Mouse (Mus musculus): ENCODE results near the gene Prkg1.

Prkg1 gene

DNA sequence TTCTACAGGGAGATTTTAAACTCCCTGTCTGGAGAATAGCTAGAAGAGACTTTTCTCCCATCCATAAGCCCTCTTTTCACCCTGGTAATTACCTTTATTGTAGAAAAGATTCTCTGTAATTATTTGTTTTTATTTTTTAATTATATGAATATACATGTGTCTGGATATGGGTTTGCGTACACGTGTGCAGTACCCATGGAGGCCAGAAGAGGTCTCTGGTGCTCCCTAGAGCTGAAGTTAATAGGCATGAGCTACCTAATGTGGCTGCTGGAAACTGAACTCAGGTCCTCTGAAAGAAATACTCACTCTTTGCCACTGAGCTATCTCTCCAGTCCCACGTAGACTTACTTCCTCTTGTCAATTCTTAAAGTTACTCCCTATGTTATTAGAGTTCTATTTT is 937.0 kb downstream of the Prkg1 start:
- no peak for DNase-seq

DNA sequence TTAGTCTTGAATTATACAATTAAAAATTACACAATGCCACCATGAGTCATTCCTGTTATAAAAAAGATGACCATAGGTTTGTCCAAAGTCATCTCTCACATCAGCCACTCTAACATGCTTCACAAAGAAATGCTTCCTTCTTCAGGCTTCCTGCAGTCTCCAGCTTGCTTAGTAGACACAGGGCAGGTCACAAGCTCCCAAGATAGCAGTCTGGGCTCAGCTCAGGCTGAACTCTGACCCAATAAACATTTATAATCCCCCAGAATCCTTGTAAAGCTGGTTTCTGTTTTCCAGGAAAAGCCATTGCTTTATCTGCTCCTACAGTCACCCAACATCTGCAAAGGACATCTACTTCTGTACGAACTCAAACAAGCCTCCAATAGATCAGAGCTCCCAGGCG is 938.7 kb downstream of the Prkg1 start:
- no peak for DNase-seq

DNA sequence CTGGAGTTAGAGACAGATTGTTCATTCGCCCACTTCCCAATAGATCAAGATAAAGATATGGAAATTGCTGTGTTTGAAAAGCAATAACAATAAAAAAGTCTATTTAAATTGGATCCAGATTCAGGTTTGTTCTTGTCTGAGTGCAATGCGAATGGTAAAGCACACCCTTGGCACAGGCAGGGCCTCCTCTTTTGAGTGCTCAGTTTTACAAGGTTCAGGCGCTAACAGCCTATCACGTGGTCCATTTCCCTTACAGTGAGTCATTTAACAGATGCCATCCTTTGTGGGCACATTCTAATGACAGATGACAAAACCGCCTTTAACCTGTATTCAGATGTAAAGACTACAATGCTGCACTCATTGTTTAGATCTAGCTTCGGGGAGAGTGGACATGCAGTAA is 949.2 kb downstream of the Prkg1 start:
- no peak for DNase-seq

DNA sequence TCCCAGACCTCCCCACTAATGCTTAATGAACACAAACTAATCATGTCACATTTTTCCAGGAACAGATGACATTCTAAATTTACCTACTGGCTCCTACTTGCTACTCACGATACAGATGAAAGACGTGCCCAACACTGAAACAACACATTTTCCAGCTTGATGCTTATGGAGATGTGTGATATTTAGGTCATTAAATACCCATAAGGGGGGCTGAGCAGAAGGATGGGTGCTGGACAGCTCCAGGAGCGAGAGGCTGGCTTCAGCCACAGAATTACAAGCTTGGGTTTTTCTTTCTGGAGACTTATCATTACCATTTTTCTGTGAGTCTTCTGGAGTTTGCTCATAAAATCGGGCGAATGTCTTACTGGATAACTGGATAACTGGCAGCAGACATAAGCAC is 958.6 kb downstream of the Prkg1 start:
- DNase-seq = no peak

DNA sequence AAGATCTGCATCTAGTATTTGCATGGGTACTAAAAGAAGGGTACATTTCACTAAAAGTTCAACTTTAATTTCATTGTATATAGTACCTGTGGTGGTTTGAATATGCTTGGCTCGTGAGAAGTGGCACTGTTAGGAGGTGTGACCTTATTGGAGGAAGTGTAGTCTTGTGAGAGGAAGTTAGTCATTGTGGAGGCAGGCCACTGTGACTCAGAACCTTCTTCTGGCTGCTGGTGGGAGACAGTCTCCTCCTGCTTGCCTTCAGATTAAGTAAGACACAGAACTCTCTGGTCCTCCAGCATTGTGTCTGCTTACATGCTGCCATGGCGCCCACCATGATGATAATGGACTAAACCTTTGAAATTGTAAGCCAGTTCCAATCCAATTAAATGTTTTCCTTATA is 984.0 kb downstream of the Prkg1 start:
- no peak for DNase-seq

DNA sequence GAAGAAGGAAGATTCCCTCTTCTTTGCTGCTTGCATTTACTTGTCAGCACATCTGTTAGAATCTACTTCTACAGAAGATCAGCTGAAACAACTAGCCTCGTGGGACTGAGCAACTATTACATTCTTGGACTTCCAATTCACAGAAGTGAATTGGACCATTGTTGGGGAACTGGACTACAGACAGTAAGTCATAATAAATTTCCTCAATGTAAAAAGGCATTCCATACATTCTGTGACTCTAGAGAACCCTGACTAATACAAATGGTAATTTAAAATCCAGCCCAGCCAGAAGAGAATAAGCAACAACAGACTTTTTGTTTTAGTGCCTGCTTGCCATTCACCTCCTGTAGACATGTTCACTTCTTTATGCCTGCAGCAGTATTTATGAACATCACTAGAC is 996.5 kb downstream of the Prkg1 start:
- DNase-seq = no peak

DNA sequence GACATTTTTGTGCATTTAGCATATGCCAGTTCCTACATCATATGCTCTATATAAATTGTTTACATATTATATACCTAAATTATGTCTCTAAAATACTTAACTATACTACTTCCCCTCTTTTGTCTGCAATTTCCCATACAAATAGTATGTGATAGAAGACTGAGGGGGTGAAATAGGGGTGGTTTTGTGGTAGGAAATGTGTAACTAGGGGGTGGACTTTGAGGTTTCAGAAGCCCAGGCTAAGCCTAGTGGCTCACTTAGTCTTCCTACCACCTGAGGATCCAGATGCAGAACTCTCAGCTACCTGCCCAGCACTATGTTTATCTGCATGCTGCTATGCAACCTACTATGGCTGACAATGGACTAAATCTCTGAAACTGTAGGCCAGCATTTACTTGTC is 1020.4 kb downstream of the Prkg1 start:
- DNase-seq = no peak

DNA sequence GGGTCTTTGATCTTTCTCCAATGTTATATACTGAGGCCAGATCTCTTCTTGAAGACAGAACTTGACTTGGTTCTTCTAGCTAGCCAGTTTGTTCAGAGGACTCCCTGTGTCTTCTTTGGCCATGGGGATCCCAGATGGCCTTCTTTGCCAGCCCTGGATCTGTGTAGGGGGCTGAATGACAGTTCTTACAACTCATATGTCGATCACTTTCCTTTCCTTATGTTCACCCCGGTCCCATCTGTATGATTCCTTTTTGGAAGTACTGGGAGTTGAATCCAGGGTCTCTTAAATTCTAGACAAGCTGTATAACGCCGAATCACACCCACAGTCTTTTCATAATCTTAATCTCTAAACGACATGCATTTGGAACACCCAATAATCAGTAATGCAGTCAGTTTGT is 1065.7 kb downstream of the Prkg1 start:
- DNase-seq = no peak

DNA sequence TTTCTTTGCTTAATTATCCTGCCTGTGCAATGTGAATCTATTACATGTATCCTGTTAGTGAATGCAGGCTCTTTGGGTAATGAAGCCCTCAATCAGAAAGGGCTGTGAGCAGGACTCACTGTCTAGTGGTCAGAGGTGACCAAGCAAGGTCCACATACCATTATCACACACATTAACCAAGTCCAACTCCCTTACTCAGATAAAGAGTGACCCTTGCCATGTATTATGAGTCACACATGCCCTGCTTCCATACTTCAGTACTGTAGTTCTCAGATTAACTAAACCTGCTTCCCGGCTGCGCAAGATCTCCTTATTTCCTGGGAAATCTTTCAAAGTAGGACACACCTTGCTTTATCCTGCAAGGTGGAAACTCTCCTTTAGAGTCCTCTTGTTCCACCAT is 1073.6 kb downstream of the Prkg1 start:
- no peak for DNase-seq

DNA sequence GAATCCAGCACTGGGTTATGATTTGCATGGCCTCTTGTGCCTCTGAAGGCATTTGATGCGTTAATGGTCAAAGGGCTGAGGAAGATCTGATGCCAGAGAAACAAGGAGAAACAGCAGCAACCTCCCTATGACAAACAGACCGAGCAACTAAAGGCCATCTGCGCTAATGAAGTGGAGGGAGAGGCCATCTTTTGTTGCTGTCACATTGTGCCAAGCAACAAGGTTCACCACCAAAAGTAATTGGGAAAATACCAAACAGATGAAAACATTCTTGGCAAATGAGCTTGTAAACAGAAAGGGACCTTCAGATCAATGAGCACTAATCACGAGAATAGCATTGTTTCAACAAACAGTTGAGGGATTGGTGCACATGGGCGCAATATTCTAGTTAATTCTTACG is 1074.1 kb downstream of the Prkg1 start:
- no peak for DNase-seq

DNA sequence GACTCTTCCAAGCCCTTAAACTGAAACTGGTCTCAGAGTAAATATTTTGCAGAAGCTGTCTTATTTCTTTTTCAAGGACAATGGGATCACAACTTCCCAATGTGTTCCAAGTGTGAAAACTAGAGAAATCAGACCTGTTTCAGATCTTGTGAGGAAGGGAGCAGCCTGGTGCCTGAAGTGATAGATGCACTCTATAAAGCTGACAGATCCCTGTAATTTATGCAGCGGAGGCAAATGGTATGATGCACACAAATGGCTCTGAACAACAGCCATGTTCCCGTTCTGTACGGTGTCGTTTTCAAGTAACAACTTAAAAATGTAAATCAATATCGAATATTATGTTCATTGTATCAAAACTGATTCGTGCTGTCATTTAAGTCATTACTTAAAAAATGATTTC is 1076.9 kb downstream of the Prkg1 start:
- DNase-seq = no peak

DNA sequence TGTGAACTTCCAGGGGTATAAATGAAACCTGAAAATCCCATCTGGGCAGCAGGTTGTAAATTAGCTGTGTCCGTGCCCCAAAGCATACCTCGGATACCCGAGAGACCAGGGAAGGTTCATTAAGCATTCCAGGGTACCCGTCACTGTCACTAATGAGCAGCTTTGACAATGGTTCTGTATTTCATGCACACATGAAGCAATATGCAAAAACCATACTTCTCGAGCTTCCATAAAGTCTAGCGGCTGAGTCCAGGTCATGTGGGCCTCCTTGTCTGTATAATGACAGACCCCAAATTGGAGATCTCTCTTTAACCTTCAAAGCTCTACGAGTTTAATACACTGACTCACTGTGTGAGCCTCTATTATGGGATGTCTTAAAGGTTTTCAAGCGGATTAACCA is 1088.5 kb downstream of the Prkg1 start:
- no peak for DNase-seq

DNA sequence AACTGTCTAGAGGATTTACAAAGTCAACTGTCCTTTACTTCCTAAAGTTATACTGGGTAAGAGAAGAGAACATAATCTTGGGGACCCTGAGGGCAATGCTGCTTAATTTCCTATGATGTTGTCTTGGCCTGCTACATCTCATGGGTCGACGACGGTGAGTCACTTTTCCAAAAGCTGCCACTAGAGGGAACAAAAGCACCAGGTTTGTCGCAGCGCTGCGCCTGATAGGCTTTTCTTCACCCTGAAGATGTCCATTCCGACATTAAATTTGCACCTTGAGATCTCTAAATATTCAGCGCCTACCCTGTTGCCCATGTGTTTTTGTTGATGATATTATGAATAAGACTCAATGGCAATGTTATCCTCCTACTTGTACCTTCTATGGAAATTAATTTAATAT is 1100.6 kb downstream of the Prkg1 start:
- DNase-seq = peak; percentile 71

DNA sequence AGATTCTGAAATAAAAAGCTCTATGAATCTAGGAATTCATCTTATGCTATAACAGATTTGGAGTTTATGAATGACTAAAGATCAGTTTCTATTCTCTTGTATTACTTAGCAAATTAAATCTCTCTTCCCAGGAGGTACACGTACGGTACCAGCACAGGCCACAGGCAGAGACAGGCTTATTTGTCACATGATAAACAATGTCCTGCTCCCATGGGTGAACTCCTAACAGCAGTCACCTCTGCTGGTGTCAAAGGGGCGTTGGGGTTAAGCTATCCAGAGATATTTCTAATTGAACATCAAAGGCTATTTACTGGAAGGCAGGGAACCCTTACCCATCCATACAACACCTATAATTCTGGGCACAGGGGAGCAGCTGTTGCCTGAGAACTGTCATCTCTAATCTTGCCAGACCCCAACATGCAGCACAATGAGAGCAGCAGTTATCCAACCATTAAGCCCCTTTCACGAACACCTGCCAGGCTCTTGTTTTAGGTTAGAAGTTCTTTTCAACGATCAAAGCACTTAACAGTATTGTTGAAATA is 1122.1 kb downstream of the Prkg1 start:
- DNase-seq = no peak

DNA sequence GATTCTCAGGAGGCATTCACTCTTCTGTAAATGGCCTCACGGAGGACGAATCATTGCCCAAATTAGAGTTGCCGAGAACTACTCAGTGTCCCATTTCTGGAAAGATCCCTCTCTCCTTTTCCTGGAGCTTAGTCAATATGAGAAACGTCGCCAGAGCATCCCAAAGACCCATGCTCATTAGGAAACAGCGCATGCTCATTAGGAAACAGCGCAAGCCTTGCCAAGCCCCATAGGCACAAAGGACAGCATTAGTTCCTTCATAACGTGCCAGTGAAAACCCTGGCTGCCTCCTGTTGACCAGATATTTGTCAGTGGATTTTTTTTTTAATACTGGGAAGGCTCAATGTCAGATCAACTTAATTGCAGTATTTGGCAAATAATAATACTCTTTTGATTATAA is 1127.4 kb downstream of the Prkg1 start:
- no peak for DNase-seq

DNA sequence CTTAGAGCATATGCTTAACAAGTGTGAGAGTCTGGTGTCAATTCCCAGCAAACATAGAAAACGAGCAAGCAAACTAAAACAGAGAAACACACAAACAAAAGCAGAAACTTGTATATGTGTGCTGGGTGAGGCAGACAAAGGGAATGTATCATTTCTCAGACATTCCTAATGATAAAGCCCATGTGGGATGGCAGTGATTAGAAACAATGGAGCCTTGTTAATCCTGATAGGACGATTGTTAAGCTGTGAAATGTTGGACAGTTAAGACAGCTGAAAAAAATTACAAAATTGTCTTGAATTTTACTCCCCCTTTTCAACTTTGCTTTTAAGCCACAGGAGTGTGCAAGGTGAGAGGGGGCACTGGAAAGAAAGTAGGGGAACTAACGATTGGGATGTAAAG is 1133.8 kb downstream of the Prkg1 start:
- no peak for DNase-seq

DNA sequence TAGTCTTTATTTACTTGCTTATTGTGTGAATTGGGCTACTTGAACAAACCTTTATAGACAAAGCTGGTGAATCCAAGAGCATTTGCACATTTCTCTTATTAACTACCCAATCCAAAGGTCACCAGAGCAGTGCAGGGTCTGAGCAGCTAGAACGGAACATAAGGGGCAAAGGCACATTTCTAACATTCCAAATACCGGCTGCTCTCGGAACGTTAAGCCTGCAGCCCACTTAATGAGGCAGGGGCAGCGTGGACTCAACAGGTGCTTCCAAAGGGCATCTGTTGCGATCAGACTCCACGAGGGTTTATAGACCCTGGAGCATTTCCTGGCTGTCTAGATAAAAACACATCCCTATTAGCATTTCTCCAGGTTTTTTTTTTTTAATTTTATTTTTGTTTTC is 1138.8 kb downstream of the Prkg1 start:
- DNase-seq = no peak

DNA sequence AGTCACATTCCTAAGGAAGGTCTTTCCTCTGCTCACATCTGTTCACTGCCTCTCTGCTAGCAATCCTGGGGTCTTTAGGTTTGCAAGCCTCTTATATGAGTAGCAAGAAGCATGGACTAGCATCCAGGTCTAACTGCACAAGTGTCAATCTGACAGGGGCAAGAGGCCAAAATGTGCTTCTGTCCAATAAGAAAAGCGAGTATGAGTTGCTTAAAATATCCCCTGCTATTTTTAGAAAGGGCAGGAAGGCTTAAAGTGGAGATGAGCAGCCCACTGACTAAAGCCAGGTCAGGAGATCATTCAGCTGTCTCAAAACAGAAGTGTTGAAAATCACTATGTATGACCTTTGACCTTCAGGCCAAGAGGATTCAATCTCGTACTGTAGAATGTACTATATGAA is 1139.4 kb downstream of the Prkg1 start:
- DNase-seq = no peak

DNA sequence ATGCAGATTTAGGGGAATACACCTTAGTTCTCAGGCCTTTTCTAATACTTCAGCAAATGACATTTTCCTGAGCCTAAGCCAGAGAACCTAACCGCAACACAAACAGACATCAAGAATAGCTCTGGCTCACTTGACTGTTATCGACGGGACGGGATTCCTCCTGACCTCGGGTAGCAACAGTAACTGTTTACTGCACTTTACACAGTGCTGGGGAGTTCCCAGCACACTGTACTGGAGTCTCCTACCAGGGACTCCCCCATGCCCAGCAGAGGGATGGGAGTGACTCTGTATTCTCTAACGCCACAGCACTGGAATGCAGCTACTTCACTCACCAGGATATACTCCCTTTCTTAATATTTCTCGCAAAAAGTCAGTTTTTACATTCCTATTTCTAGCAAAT is 1141.2 kb downstream of the Prkg1 start:
- DNase-seq = no peak

DNA sequence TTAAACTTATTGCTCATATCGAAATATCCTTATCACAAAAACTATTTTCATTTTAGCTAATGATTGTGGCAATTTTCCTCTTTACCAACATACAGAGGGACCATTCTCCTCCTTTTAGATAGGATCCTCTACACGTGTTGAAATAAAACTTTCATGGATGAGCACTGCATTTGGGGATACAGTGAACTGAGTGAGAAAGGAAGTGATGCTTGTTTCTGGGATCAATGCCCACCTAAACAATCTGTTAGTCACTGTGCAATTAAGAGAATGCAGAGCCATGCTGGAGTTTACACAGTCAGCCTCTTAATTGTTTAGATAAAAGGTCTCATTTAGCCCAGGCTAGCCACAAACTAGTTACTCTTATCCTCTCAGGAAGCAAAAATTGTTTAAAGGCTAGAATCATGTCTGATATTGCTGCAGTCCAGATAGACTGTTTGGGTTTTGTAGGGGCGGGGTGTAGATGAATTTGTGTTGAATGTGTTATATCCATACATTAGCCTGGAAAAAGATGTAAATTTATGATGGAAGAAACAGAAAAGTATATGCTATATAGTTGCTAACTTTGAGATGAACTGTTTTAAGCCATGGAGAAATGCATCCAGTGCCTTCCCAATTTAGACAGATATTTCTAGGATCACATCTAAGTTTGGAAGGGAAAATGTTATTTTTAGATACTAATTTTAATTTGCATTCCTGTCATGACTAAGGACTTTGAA is 1151.5 kb downstream of the Prkg1 start:
- no peak for DNase-seq

DNA sequence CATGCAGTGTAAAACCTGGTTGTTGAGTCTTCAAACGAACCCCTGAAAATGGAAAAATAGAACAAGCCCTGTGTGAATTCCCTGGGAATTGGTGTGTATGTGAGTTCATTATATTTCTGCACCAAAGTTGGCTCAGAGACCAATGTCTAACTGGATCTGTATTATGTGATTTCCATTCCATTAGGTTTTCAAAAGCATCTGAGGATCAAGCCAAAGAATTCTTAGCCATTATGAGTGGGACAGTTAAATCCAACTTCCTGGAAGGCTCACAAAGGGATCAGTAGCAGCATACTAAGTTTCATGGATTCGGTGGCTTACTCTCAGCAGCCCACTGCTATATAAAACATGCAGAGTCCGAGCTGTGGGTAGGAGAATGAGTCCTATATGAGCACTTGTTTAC is 1178.5 kb downstream of the Prkg1 start:
- DNase-seq = no peak

DNA sequence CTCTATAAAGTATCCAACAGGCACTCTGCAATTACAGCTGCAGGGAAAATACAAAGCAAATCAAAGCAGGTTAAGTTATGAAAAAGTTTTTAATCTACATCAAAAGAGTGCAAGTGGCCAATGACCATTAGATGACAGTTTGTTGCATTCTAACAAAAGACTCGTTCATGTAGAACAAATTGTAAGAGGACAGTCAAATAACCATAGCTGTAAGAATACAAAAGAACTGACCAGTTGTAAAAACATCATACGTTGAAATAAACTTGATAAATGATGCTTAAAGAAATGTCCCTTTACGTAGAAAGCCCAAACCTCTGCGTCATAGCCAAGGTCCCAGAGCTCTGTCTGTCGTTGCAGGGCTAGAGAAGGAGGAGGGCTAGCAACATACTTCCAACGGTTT is 1200.3 kb downstream of the Prkg1 start:
- DNase-seq = no peak

DNA sequence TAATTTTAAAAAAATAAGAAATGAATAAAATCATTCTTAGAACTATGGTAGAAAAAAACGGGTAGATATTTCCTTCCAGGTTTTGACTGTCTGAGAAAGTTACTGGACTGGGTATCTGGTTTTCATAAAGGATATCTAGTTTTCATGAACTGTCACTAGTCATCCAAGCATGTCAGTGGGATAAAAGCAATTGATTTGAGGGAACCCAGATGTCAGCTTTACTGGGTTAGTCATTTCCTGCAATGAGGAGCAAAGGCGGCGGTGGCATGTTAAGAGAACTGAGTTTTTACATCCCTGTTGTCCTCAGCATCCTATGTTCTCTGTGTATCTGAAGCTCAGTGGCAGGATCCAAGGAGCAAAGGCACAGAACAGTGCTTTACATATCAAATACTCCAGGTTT is 1201.0 kb downstream of the Prkg1 start:
- no peak for DNase-seq

DNA sequence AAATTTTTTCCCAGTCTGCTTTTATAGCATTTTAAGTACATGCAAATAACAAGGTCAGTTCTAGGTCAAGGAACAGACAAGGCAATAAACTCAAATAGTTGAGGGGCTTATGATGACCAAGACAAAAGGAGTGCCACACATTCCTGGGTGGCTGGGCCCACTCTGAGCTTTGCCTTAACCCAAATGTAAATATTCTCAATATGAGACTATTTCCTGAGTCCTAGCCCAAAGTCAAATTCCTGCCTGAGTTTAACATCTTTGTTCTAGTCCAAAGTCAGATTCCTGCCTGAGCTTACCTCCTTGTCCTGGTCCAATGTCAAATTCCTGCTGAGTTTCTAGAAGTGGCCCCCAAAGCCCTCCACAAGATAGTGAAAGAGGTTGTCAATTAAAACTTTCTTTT is 1206.8 kb downstream of the Prkg1 start:
- no peak for DNase-seq

DNA sequence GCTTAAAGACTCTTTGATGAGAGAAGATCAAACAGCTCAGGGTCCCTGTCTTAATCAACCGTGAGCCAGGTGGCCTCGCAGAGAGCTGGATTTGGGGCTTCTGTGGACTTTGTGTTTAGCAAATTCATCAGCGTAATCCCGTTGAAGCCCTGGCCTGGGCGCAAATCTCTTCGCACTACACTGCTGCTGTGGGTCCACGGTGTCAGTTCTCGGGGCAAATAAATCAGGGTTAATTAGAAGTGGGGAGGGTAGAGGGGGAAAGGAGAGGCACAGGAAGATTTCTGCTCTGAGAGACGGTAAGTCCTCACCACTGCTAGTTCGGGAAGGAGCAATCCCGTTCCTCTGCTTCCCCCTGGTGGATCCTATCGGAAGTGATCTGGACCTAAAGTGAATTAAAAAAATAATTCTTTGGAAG is 1210.4 kb downstream of the Prkg1 start:
- peak; percentile 81 for DNase-seq

Data from lung, postnatal 14 days (tissue).